Mouse (Mus musculus) ES-E14 (cell line): Measurements from ENCODE around the gene AI413582.

Source experiments
- CHD2 ChIP-seq: IDR thresholded peaks from 2 replicates; pipeline ENCODE4 v1.6.1; 2014; ENCODE audit warnings: mild to moderate bottlenecking, low read depth, low read length, inconsistent platforms
- ZC3H11A ChIP-seq: IDR thresholded peaks from 2 replicates; pipeline ENCODE4 v1.6.1; 2012; ENCODE audit warnings: low read depth, mild to moderate bottlenecking, inconsistent platforms, low read length, borderline replicate concordance

GRCm38 (mm10) chr17:27556315-27557011, 9.1 kb downstream of the AI413582 start, which contains the start of gene Hmga1:
- TF ChIP-seq ZC3H11A = no peak
- no peak for TF ChIP-seq CHD2
